Mouse (Mus musculus) monocyte, adult 2 months (primary cell): ENCODE data around the gene Pmepa1.

Source experiments
- DNase-seq, 2 experiments: peaks; one replicate each; pipeline ENCODE4 v3.0.0; 2022; ENCODE audit warnings: low spot score in 2 of 2, low read depth in 1 of 2

Pmepa1 gene

DNA sequence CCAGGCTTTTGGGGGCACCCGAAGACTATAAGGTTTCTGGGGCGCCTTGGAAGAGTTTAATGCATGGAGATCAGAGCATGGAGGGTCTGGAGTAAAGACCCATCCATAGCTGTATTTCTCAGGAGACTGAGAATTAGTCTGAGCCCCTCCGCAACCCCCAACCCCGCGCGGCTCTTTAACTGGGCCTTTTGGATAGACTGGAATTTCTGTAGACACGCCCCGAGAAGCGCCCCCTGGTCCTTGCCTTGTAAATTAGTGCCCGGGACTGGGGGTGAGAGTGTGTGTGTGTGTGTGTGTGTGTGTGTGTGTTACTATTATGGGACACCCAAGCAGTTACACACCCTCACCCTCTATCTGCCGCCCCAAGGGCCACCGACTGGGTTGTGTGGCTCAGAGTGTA, 526 bp upstream of the Pmepa1 start:
- no peak for DNase-seq

DNA sequence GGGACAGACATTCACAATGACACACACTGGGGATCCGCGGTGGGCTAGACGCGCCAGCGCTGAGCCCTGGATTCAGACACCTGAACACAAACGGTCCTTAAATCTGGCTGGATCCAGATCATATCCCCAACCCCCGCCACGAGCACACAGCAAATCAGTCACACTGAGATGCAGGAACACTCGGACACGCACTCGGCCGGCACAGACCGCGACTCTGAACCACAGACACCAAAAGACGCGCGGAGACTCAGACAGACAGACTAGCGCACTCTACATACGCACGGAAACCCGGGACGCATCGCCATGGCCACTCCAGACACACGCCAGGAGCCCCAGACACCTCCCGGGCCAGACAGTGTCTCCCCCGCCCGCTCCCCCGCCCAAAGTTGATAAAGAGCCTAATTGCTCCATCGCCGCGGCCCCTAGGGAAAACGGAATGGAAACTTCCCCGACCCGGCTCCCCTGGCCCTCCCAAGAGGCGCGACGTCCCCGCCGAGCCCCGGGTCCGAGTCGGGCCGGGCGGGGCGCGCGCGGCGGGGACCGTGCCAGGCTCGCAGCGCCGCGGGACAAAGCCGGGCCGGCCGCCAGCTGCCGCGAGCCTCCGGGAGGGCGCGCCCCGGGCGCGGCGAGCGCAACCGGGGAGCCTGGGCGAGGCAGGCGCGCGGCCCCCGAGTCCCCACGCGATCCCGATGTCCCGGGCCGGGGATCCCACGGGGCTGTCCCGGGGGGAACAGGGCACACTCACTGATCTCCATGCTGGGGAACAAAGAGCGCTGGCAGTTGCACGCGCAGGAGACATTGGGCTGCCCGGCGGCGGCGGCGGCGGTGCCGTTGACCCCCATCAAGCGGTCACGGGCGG, 761 bp downstream of the Pmepa1 start:
- DNase-seq: no peak

DNA sequence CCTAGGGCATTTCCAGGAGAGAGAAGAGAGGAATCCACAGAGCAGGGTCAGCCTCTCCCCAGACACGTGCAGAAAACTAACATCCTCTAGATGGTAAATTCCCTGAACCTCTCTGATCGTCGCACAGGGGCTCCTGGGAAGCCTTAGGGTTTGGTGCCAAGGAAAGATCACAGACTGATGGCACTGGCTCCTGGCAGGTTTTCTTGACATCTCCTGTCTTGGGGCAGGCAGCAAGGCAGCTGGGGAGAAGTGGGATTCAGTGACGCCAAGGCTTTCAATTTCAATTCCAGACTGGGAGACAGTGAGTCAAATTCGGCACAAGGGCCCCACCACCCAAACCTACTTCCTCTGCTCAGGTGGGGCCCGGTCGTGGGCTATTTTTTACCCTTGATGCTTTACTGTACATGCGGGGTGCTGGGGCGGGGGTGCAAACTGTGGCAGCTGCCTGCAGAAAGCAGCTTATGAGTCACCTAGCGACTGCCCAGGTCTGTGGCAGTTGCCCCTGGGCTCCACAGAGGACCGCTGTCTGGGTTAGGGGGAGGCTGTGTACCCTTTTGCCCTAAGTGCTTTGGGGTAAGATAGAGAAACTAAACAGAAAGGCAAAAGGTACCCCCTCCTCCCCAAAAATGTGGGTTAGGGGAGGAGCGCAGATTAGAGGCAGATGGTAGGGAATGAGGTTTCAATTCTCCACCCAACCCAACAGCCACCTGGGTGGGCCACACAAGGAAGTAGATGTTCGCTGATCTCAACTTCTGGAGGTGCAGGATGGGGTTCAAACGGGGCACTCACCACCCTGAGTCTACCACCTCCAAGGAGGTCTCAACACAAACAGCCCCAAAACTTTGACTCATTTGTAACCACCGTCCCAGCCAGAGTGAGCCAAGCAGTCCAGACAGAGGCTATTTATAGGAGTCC, 1.6 kb downstream of the Pmepa1 start:
- no peak for DNase-seq

- DNase-seq: no peak
Observed at GRCm38 (mm10) chr2:173273885-173274284, 2.4 kb downstream of the Pmepa1 start.

GRCm38 (mm10) chr2:173272354-173272900, 3.9 kb downstream of the Pmepa1 start:
- no peak for DNase-seq

GRCm38 (mm10) chr2:173271541-173271940, 4.8 kb downstream of the Pmepa1 start:
- no peak for DNase-seq

- no peak for DNase-seq
Observed at GRCm38 (mm10) chr2:173270601-173271248, 5.6 kb downstream of the Pmepa1 start.

GRCm38 (mm10) chr2:173270196-173270595, 6.1 kb downstream of the Pmepa1 start:
- no peak for DNase-seq

GRCm38 (mm10) chr2:173267562-173267961, 8.8 kb downstream of the Pmepa1 start:
- no peak for DNase-seq

- no peak for DNase-seq
Observed at GRCm38 (mm10) chr2:173266349-173267112, 9.8 kb downstream of the Pmepa1 start.

- DNase-seq: no peak
Observed at GRCm38 (mm10) chr2:173265468-173266265, 10.7 kb downstream of the Pmepa1 start.

DNA sequence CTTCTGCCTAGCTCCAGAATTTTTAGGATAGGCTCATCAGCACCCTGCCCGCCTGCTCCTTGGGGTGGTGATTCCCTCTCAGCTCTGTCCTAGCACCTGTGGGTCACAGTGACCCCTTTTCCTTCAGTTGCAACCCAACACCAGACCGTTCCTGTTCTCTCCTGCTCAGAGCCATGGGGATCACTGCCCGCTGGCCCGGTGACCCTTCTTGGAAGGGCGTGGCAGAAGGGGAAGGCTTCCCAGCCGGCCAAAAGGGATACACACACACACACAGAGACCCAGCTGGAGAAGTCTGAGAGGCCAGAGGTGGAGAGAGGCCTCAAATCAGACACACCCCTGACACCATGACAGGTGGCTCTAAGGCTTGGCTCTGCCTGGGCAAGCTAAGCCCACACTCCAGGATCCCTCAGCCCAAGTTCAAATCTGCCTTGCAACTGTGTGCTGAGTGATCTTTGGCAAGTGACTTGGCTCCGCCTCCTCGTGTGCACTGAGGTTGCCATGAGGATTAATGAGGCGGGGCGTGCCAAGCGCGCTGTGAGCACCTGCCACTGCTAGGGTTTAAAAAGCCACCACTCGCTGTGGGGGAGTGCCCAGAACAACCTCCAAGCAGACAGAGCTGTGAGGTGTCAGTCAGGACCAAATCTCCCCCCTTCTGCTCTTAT, 11.7 kb downstream of the Pmepa1 start:
- no peak for DNase-seq

GRCm38 (mm10) chr2:173263636-173264330, 12.6 kb downstream of the Pmepa1 start:
- DNase-seq: no peak

GRCm38 (mm10) chr2:173261497-173261896, 14.8 kb downstream of the Pmepa1 start:
- no peak for DNase-seq

GRCm38 (mm10) chr2:173258459-173259091, 17.8 kb downstream of the Pmepa1 start:
- DNase-seq: no peak

DNA sequence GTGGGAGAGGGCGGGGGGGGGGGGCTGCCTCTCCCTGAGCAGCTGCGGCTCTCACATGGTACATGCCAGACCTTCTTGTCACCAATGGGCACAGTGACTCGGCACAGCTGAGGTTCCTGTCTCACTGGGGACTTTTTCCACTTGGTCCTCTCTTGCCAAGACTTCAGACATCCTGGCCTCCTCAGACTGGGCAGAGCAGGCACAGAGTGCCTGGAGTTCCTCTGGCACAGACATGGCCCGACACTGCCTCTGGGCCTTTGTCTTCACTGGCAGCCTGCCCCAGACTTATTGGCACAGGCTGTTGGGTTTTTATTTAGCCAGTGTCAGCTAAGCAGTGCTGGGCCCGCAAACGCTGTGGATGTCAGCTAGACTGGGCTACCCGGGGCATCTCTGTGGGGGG, 18.7 kb downstream of the Pmepa1 start:
- no peak for DNase-seq

DNA sequence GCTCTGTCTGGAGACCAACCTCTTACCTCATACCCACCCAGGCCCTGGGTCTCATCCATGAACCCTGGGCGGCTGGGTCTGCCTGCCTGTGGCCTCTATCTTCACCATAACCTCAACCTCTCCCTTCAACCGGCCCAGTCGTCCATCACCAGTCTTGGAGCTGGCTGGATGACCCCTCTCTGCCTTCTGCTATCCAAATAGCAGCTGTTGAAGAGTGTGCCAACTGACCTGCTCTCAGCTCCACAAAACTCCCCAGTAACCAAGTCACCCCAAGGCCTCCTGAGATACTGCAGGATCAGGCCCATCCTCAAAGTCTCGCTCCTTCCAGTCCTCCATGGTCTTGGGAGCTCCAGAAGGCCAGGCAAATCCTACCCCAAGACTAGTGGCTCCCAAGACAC, 19.8 kb downstream of the Pmepa1 start:
- no peak for DNase-seq
